Mouse (Mus musculus): ENCODE measurements around the gene Ache.

Gene Ache

GRCm38 (mm10) chr5:137334317-137334716 is 47.0 kb downstream of the Ache start:
- no peak for DNase-seq (ENCODE audit: low spot score)

GRCm38 (mm10) chr5:137335066-137335465 is 47.7 kb downstream of the Ache start:
- DNase-seq (ENCODE audit: low spot score): no peak

GRCm38 (mm10) chr5:137337190-137337589 is 49.9 kb downstream of the Ache start:
- DNase-seq (ENCODE audit: low spot score): no peak

- peak; percentile 95 for DNase-seq (ENCODE audit: low spot score)
Observed at GRCm38 (mm10) chr5:137338256-137338655, 50.9 kb downstream of the Ache start.

GRCm38 (mm10) chr5:137338663-137339289 is 51.5 kb downstream of the Ache start:
- DNase-seq (ENCODE audit: low spot score): no peak

- DNase-seq (ENCODE audit: low spot score): no peak
Observed at GRCm38 (mm10) chr5:137339290-137339979, 52.1 kb downstream of the Ache start.

GRCm38 (mm10) chr5:137340222-137340621 is 52.9 kb downstream of the Ache start:
- no peak for DNase-seq (ENCODE audit: low spot score)

- DNase-seq (ENCODE audit: low spot score): no peak
Observed at GRCm38 (mm10) chr5:137342407-137343012, 55.2 kb downstream of the Ache start.

- no peak for DNase-seq (ENCODE audit: low spot score)
Observed at GRCm38 (mm10) chr5:137343412-137343811, 56.1 kb downstream of the Ache start.

GRCm38 (mm10) chr5:137343869-137344268 is 56.5 kb downstream of the Ache start:
- DNase-seq (ENCODE audit: low spot score): no peak

Data from embryo, embryonic 10 days (tissue).